Mouse (Mus musculus): Measurements from ENCODE around the gene Ift74.

The Ift74 gene

GRCm38 (mm10) chr4:94692175-94692574 is 77.9 kb downstream of the Ift74 start:
- DNase-seq (ENCODE audit: low spot score), result no peak

GRCm38 (mm10) chr4:94696368-94696767 is 82.1 kb downstream of the Ift74 start:
- no peak for DNase-seq (ENCODE audit: low spot score)

- DNase-seq (ENCODE audit: low spot score), result no peak
These were observed 96.7 kb downstream of the Ift74 start for GRCm38 (mm10) chr4:94711002-94711401.

GRCm38 (mm10) chr4:94711426-94711825 is 97.1 kb downstream of the Ift74 start:
- no peak for DNase-seq (ENCODE audit: low spot score)

- DNase-seq (ENCODE audit: low spot score), result no peak
These were observed 99.5 kb downstream of the Ift74 start for GRCm38 (mm10) chr4:94713741-94714140.

GRCm38 (mm10) chr4:94715166-94715565 is 100.9 kb downstream of the Ift74 start:
- no peak for DNase-seq (ENCODE audit: low spot score)

- no peak for DNase-seq (ENCODE audit: low spot score)
These were observed 111.5 kb downstream of the Ift74 start for GRCm38 (mm10) chr4:94725799-94726198.

- no peak for DNase-seq (ENCODE audit: low spot score)
These were observed 118.4 kb downstream of the Ift74 start for GRCm38 (mm10) chr4:94732721-94733120.

- DNase-seq (ENCODE audit: low spot score), result no peak
These were observed 123.3 kb downstream of the Ift74 start for GRCm38 (mm10) chr4:94737326-94738295.

GRCm38 (mm10) chr4:94738838-94739731 is 124.8 kb downstream of the Ift74 start, which contains the start of gene Tek:
Gene Tek (plus strand): TSS chr4:94739289.
- no peak for DNase-seq (ENCODE audit: low spot score)

- no peak for DNase-seq (ENCODE audit: low spot score)
These were observed 127.5 kb downstream of the Ift74 start for GRCm38 (mm10) chr4:94741824-94742223.

Data from T-cell, adult 2 months (primary cell).